Comparison of ENCODE assay signal across 8 mouse cellular contexts in genomic region chr12:30596818-30597407, GRCm38 (mm10). TPM values are rescaled to one million over a fixed set of nuclear protein-coding genes. Genes with fewer than 3 reads are reported as not detected.
DNase-seq lines count a peak whose midpoint lies in the region; ATAC-seq and TF ChIP-seq lines count a peak whose summit lies in the region.

No protein-coding gene starts in this region.

- ATAC-seq in forebrain, postnatal 0 days = peak; percentile 92
- ATAC-seq in liver, postnatal 0 days = 0 out of 2 replicates have a peak, but pooled peaks have one; percentile 29
- peak; percentile 28; the same call in 1 of the 2 replicates for ATAC-seq in neutrophil, adult 5-6 weeks (ENCODE audit: extremely low read depth, insufficient number of reproducible peaks, low FRiP score, poor library complexity, severe bottlenecking)

- H3K9ac ChIP-seq in ES-Bruce4 (ENCODE audit: low read depth, poor library complexity, severe bottlenecking) = no peak overlapping the region
- H3K9ac ChIP-seq in forebrain, postnatal 0 days = no peak overlapping the region
- H3K9ac ChIP-seq in liver, postnatal 0 days (replicated peaks) = no peak overlapping the region

- TF ChIP-seq EP300 in ES-Bruce4 (IDR thresholded peaks at IDR 0.05; ENCODE audit: insufficient read depth, low read depth, low read length) = no peak
- TF ChIP-seq EP300 in liver, postnatal 0 days (IDR thresholded peaks at IDR 0.05; ENCODE audit: low read depth) = no peak

- H3K4me2 ChIP-seq in forebrain, postnatal 0 days (ENCODE audit: low read depth) = no peak overlapping the region
- no peak overlapping the region for H3K4me2 ChIP-seq in liver, postnatal 0 days (ENCODE audit: low read depth, low read length)

- H3K4me3 ChIP-seq in ES-Bruce4 (ENCODE audit: low read depth, low read length) = no peak overlapping the region
- no peak overlapping the region for H3K4me3 ChIP-seq in forebrain, postnatal 0 days (ENCODE audit: low read depth, low read length)
- H3K4me3 ChIP-seq in liver, postnatal 0 days (ENCODE audit: low read depth, low read length) = no peak overlapping the region

- peak; percentile 61 for TF ChIP-seq CTCF in ES-Bruce4 (IDR thresholded peaks at IDR 0.05; ENCODE audit: low read depth, low read length)
- TF ChIP-seq CTCF in forebrain, postnatal 0 days (IDR thresholded peaks at IDR 0.05; ENCODE audit: low read depth) = peak; percentile 99
- TF ChIP-seq CTCF in liver, postnatal 0 days (IDR thresholded peaks at IDR 0.05; ENCODE audit: low read depth) = peak; percentile 87

- DNase-seq in A20 (ENCODE audit: low read depth, low spot score) = peak; percentile 73
- peak; percentile 18 for DNase-seq in cerebellum, adult 11 months
- DNase-seq in forebrain, postnatal 0 days = peak; percentile 85
- DNase-seq in kidney, adult 9 months = peak; percentile 71
- peak; percentile 48 for DNase-seq in liver, postnatal 0 days
- no peak for DNase-seq in spleen, postnatal 4 days (ENCODE audit: low spot score in 2 of 2)

- no peak overlapping the region for H3K27ac ChIP-seq in ES-Bruce4 (ENCODE audit: insufficient read depth, low read length)
- H3K27ac ChIP-seq in forebrain, postnatal 0 days (ENCODE audit: low read depth, low read length) = no peak overlapping the region
- H3K27ac ChIP-seq in liver, postnatal 0 days (ENCODE audit: low read depth) = no peak overlapping the region

- WGBS in forebrain, postnatal 0 days = 42% methylated on average over 8 of the region's 8 CpGs
- 42% methylated on average over 8 of the region's 8 CpGs for WGBS in liver, postnatal 0 days (ENCODE audit: insufficient replicate concordance)

- no peaks in the 10 kb centered on the region for H3K27me3 ChIP-seq in ES-Bruce4 (ENCODE audit: control insufficient read depth, insufficient read depth, low read length, poor library complexity, severe bottlenecking)
- H3K27me3 ChIP-seq in forebrain, postnatal 0 days (ENCODE audit: insufficient read depth, low read length) = no peaks in the 10 kb centered on the region
- no peaks in the 10 kb centered on the region for H3K27me3 ChIP-seq in liver, postnatal 0 days (ENCODE audit: insufficient read depth, low read length)

- H3K4me1 ChIP-seq in ES-Bruce4 (ENCODE audit: control insufficient read depth, insufficient read depth, low read length) = no peaks in the 10 kb centered on the region
- no peaks in the 10 kb centered on the region for H3K4me1 ChIP-seq in forebrain, postnatal 0 days (ENCODE audit: insufficient read depth)
- H3K4me1 ChIP-seq in liver, postnatal 0 days (ENCODE audit: insufficient read depth) = no peaks in the 10 kb centered on the region

- no peaks in the 10 kb centered on the region for H3K9me3 ChIP-seq in ES-Bruce4 (replicated peaks; ENCODE audit: control insufficient read depth, insufficient read depth, low read length, poor library complexity, severe bottlenecking)
- no peaks in the 10 kb centered on the region for H3K9me3 ChIP-seq in forebrain, postnatal 0 days (ENCODE audit: low read length)
- H3K9me3 ChIP-seq in liver, postnatal 0 days (ENCODE audit: low read length) = no peaks in the 10 kb centered on the region

- TF ChIP-seq POLR2A in ES-Bruce4 (IDR thresholded peaks at IDR 0.05; ENCODE audit: insufficient read depth, low read length) = no peak

- no peaks in the 10 kb centered on the region for H3K36me3 ChIP-seq in ES-Bruce4 (ENCODE audit: control insufficient read depth, insufficient read depth, low read length, poor library complexity, severe bottlenecking)
- 0 out of 2 replicates have a peak, but pooled peaks cover under 1% of the 10 kb centered on the region for H3K36me3 ChIP-seq in forebrain, postnatal 0 days (ENCODE audit: insufficient read depth)
- no peaks in the 10 kb centered on the region for H3K36me3 ChIP-seq in liver, postnatal 0 days (replicated peaks; ENCODE audit: insufficient read depth, low read length)

RNA-seq across cellular contexts. Expression of gene Tmem18, which starts 12.7 kb away (rescaled TPM):
- polyA plus RNA-seq in ES-Bruce4 (2011; ENCODE audit: insufficient read depth, insufficient read length, low read depth, missing spikeins) = 13.6 and 19.2 TPM in 2 replicates
- total RNA-seq in forebrain, postnatal 0 days (2014; rRNA removed) = 43.2 and 47.8 TPM in 2 replicates
- polyA plus RNA-seq in forebrain, postnatal 0 days (2015; fragmentation: Nextera tagmentation; extraction: Ambion mirVana) = 25.7 and 38.1 TPM in 2 replicates
- polyA plus RNA-seq in liver, postnatal 0 days (2015; fragmentation: Nextera tagmentation; extraction: Ambion mirVana) = 4.4 and 5.1 TPM in 2 replicates
- 9.2 and 10.3 TPM in 2 replicates for total RNA-seq in neutrophil, adult 5-6 weeks (2017)

Comparison
In these comparisons a context has a peak if more than half of its experiments do, and no peak if none do; other contexts are left out.
1. DNase-seq: peak in A20 (single experiment), cerebellum, adult 11 months (single experiment), forebrain, postnatal 0 days (single experiment), kidney, adult 9 months (single experiment) and liver, postnatal 0 days (single experiment); none in spleen, postnatal 4 days (0 of 2).
2. ATAC-seq: peak in every context shown above with its lines; median percentile 92 in forebrain, postnatal 0 days; 29 in liver, postnatal 0 days; 28 in neutrophil, adult 5-6 weeks.
3. Peak in every context shown above with its lines, with median percentiles within 50 percentile points of each other: CTCF ChIP-seq.